Mouse (Mus musculus): Measurements from ENCODE around the gene Hoxa5. TPM values are rescaled to one million over a fixed set of nuclear protein-coding genes. Genes with fewer than 3 reads are reported as not detected.

Gene Hoxa5
- polyA plus RNA-seq, 1 experiment from 2014 or later: 150 TPM

GRCm38 (mm10) chr6:52172501-52172900, 31.9 kb downstream of the Hoxa5 start:
- H3K36me3 ChIP-seq: peaks cover 3% of the 10 kb centered on the region; the same call in 1 of the 2 replicates
- no peaks in the 10 kb centered on the region for H3K9me3 ChIP-seq
- ATAC-seq (ENCODE audit: low FRiP score): peak; percentile 85
- H3K4me3 ChIP-seq: peak overlapping the region; percentile 70
- peak overlapping the region; percentile 100 for H3K27ac ChIP-seq
- H3K4me2 ChIP-seq: peak overlapping the region; percentile 88
- H3K4me1 ChIP-seq (replicated peaks): peaks cover 44% of the 10 kb centered on the region
- under 1% methylated on average over 35 of the region's 35 CpGs for WGBS
- H3K27me3 ChIP-seq: peaks cover 37% of the 10 kb centered on the region
- peak overlapping the region; percentile 100 for H3K9ac ChIP-seq

GRCm38 (mm10) chr6:52171938-52172337, 32.4 kb downstream of the Hoxa5 start:
- H3K27me3 ChIP-seq: peaks cover 37% of the 10 kb centered on the region
- H3K4me2 ChIP-seq: peak overlapping the region; percentile 88
- ATAC-seq (ENCODE audit: low FRiP score): peak; percentile 1; the same call in 1 of the 2 replicates
- H3K36me3 ChIP-seq: peaks cover 3% of the 10 kb centered on the region; the same call in 1 of the 2 replicates
- H3K9me3 ChIP-seq: no peaks in the 10 kb centered on the region
- H3K4me3 ChIP-seq: peak overlapping the region; percentile 70
- WGBS: 3% methylated on average over 7 of the region's 7 CpGs
- H3K4me1 ChIP-seq (replicated peaks): peaks cover 44% of the 10 kb centered on the region
- H3K9ac ChIP-seq: peak overlapping the region; percentile 100
- peak overlapping the region; percentile 100 for H3K27ac ChIP-seq

GRCm38 (mm10) chr6:52171331-52171730, 33.1 kb downstream of the Hoxa5 start:
- Histone ChIP-seq H3K36me3 (peaks cover 3% of the 10 kb centered on the region; the same call in 1 of the 2 replicates), H3K9me3 (no peaks in the 10 kb centered on the region), H3K4me2 (peak overlapping the region; percentile 88), H3K4me3 (peak overlapping the region; percentile 70), H3K4me1 (replicated peaks) (peaks cover 44% of the 10 kb centered on the region), H3K27me3 (peaks cover 37% of the 10 kb centered on the region), H3K27ac (peak overlapping the region; percentile 100), H3K9ac (peak overlapping the region; percentile 100)
- WGBS: under 1% methylated on average over 4 of the region's 4 CpGs
- ATAC-seq (ENCODE audit: low FRiP score): no peak

GRCm38 (mm10) chr6:52170898-52171223, 33.5 kb downstream of the Hoxa5 start:
- H3K4me3 ChIP-seq: peak overlapping the region; percentile 70
- peak overlapping the region; percentile 100 for H3K9ac ChIP-seq
- peaks cover 38% of the 10 kb centered on the region for H3K27me3 ChIP-seq
- no peaks in the 10 kb centered on the region for H3K9me3 ChIP-seq
- peak overlapping the region; percentile 100 for H3K27ac ChIP-seq
- H3K36me3 ChIP-seq: peaks cover 3% of the 10 kb centered on the region; the same call in 1 of the 2 replicates
- WGBS: 9% methylated on average over 5 of the region's 5 CpGs
- ATAC-seq (ENCODE audit: low FRiP score): no peak
- H3K4me1 ChIP-seq (replicated peaks): peaks cover 46% of the 10 kb centered on the region
- peak overlapping the region; percentile 88 for H3K4me2 ChIP-seq

- Histone ChIP-seq H3K9me3 (no peaks in the 10 kb centered on the region), H3K4me3 (peak overlapping the region; percentile 70), H3K36me3 (peaks cover 3% of the 10 kb centered on the region; the same call in 1 of the 2 replicates), H3K4me2 (peak overlapping the region; percentile 88), H3K27ac (peak overlapping the region; percentile 100), H3K27me3 (peaks cover 41% of the 10 kb centered on the region), H3K9ac (peak overlapping the region; percentile 100), H3K4me1 (replicated peaks) (peaks cover 50% of the 10 kb centered on the region)
- 2% methylated on average over 40 of the region's 40 CpGs for WGBS
- no peak for ATAC-seq (ENCODE audit: low FRiP score)
Measured at GRCm38 (mm10) chr6:52170166-52170897, 34.1 kb downstream of the Hoxa5 start.

GRCm38 (mm10) chr6:52169499-52170165, 34.8 kb downstream of the Hoxa5 start:
- peaks cover 3% of the 10 kb centered on the region; the same call in 1 of the 2 replicates for H3K36me3 ChIP-seq
- H3K27me3 ChIP-seq: peaks cover 41% of the 10 kb centered on the region
- peak overlapping the region; percentile 88 for H3K4me2 ChIP-seq
- WGBS: 7% methylated on average over 16 of the region's 16 CpGs
- H3K4me1 ChIP-seq (replicated peaks): peaks cover 50% of the 10 kb centered on the region
- peak overlapping the region; percentile 100 for H3K9ac ChIP-seq
- peak overlapping the region; percentile 70 for H3K4me3 ChIP-seq
- peak overlapping the region; percentile 100 for H3K27ac ChIP-seq
- ATAC-seq (ENCODE audit: low FRiP score): no peak
- no peaks in the 10 kb centered on the region for H3K9me3 ChIP-seq

- Histone ChIP-seq H3K9me3 (no peaks in the 10 kb centered on the region), H3K27ac (peak overlapping the region; percentile 100), H3K4me3 (peak overlapping the region; percentile 70), H3K27me3 (peaks cover 40% of the 10 kb centered on the region), H3K36me3 (peaks cover 3% of the 10 kb centered on the region; the same call in 1 of the 2 replicates), H3K4me1 (replicated peaks) (peaks cover 48% of the 10 kb centered on the region), H3K4me2 (peak overlapping the region; percentile 88), H3K9ac (peak overlapping the region; percentile 100)
- ATAC-seq (ENCODE audit: low FRiP score): no peak
- under 1% methylated on average over 42 of the region's 42 CpGs for WGBS
Measured at GRCm38 (mm10) chr6:52168191-52169055, 36.0 kb downstream of the Hoxa5 start.

- peaks cover 36% of the 10 kb centered on the region for H3K27me3 ChIP-seq
- peaks cover 3% of the 10 kb centered on the region; the same call in 1 of the 2 replicates for H3K36me3 ChIP-seq
- H3K9ac ChIP-seq: peak overlapping the region; percentile 100
- no peak for ATAC-seq (ENCODE audit: low FRiP score)
- H3K4me2 ChIP-seq: peak overlapping the region; percentile 88
- peaks cover 43% of the 10 kb centered on the region for H3K4me1 ChIP-seq (replicated peaks)
- WGBS: 2% methylated on average over 14 of the region's 14 CpGs
- H3K4me3 ChIP-seq: peak overlapping the region; percentile 70
- no peaks in the 10 kb centered on the region for H3K9me3 ChIP-seq
- peak overlapping the region; percentile 100 for H3K27ac ChIP-seq
Measured at GRCm38 (mm10) chr6:52167736-52168161, 36.6 kb downstream of the Hoxa5 start.

GRCm38 (mm10) chr6:52167176-52167575, 37.2 kb downstream of the Hoxa5 start:
- Histone ChIP-seq H3K9me3 (no peaks in the 10 kb centered on the region), H3K27me3 (peaks cover 31% of the 10 kb centered on the region), H3K36me3 (peaks cover 3% of the 10 kb centered on the region; the same call in 1 of the 2 replicates), H3K4me1 (replicated peaks) (peaks cover 38% of the 10 kb centered on the region), H3K27ac (peak overlapping the region; percentile 100), H3K4me3 (peak overlapping the region; percentile 70), H3K9ac (peak overlapping the region; percentile 100), H3K4me2 (peak overlapping the region; percentile 88)
- WGBS: 6% methylated on average over 1 of the region's 1 CpGs
- ATAC-seq (ENCODE audit: low FRiP score): no peak

- H3K4me2 ChIP-seq: peak overlapping the region; percentile 88
- no peak for ATAC-seq (ENCODE audit: low FRiP score)
- no peaks in the 10 kb centered on the region for H3K9me3 ChIP-seq
Measured at GRCm38 (mm10) chr6:52166431-52167077, 37.8 kb downstream of the Hoxa5 start.

More at GRCm38 (mm10) chr6:52166431-52167077, 37.8 kb downstream of the Hoxa5 start:
- 2% methylated on average over 4 of the region's 4 CpGs for WGBS
- Histone ChIP-seq H3K36me3 (peaks cover 3% of the 10 kb centered on the region; the same call in 1 of the 2 replicates), H3K4me3 (peak overlapping the region; percentile 70), H3K27me3 (peaks cover 27% of the 10 kb centered on the region), H3K9ac (peak overlapping the region; percentile 100), H3K4me1 (replicated peaks) (peaks cover 31% of the 10 kb centered on the region), H3K27ac (peak overlapping the region; percentile 100)
